Mouse (Mus musculus): ENCODE data around the gene Srr.

GRCm38 (mm10) chr11:74962846-74963407 lies 37.2 kb upstream of the Srr start:
- no peak for TF ChIP-seq TAL1 (IDR thresholded peaks at IDR 0.05; ENCODE audit: low read length)
- no peak for TF ChIP-seq RAD21 (IDR thresholded peaks at IDR 0.05; ENCODE audit: low read depth, low read length)
- no peak for TF ChIP-seq EP300 (IDR thresholded peaks at IDR 0.05; ENCODE audit: low read depth in 1 of 2, low read length in 2 of 2)
- no peak for TF ChIP-seq E2F4 (IDR thresholded peaks at IDR 0.05; ENCODE audit: borderline replicate concordance, low read depth, low read length)
- TF ChIP-seq CTCF (IDR thresholded peaks at IDR 0.05 in 2 of 3, conservative IDR thresholded peaks at IDR 0.05 in 1 of 3; ENCODE audit: control insufficient read depth in 1 of 3, insufficient read depth in 1 of 3, low read depth in 2 of 3, low read length in 3 of 3, poor library complexity in 1 of 3, severe bottlenecking in 1 of 3), result no peak
- TF ChIP-seq POLR2A (IDR thresholded peaks at IDR 0.05; ENCODE audit: control insufficient read depth in 1 of 2, insufficient read depth in 1 of 2, low read depth in 1 of 2, low read length in 2 of 2, poor library complexity in 1 of 2), result no peak
- TF ChIP-seq ZNF384 (IDR thresholded peaks at IDR 0.05; ENCODE audit: low read depth, low read length), result no peak
